Mouse (Mus musculus) liver, embryonic 14.5 days (tissue): ENCODE measurements at regions not wholly inside any gene's neighbourhood (a gene's known extent, or its start where the extent isn't known, plus 50 kb on each side); places are given as distances from the start of the nearest gene placed in this dataset.

Experiments used
- ATAC-seq: fragments of 200-750 bp; cut with Nextera tagmentation; 2 replicates; pipeline ENCODE4 v1.8.0; 2017; ENCODE audit warnings: moderate number of reproducible peaks, mild to moderate bottlenecking, moderate library complexity; ENCODE audit not compliant: insufficient read depth
- DNase-seq, 3 experiments: peaks; one replicate each; pipeline ENCODE4 v3.0.0-alpha.2; 2012 to 2013; ENCODE audit warnings: low read depth in 3 of 3, low spot score in 3 of 3
- H3K27ac ChIP-seq: fragments of 300-500 bp; sonication (generic); 2 replicates; pipeline ENCODE4 v1.5.1; 2014; ENCODE audit warnings: moderate library complexity, mild to moderate bottlenecking, control low read depth, inconsistent platforms
- H3K27me3 ChIP-seq: fragments of 300-500 bp; sonication (generic); 2 replicates; pipeline ENCODE4 v1.6.1; 2014; ENCODE audit warnings: mild to moderate bottlenecking, low read length, moderate library complexity; ENCODE audit not compliant: control insufficient read depth, insufficient read depth
- H3K36me3 ChIP-seq: fragments of 300-500 bp; sonication (generic); replicated peaks from 2 replicates; pipeline ENCODE4 v1.6.1; 2014; ENCODE audit warnings: low read depth; ENCODE audit not compliant: control insufficient read depth, insufficient read depth
- H3K4me1 ChIP-seq, 2 experiments: fragments of 200-500 bp in 1 of 2; fragments of 300-500 bp in 1 of 2; sonication (generic) in 1 of 2; replicated peaks; 2 replicates each; pipeline ENCODE4 v1.6.1; 2012 to 2014; ENCODE audit warnings: antibody characterized with exemption in 1 of 2, inconsistent platforms in 1 of 2, low read length in 1 of 2; ENCODE audit not compliant: control insufficient read depth in 2 of 2, insufficient read depth in 2 of 2
- H3K4me2 ChIP-seq: fragments of 300-500 bp; sonication (generic); 2 replicates; pipeline ENCODE4 v1.6.1; 2014; ENCODE audit warnings: low read depth, mild to moderate bottlenecking, control low read depth, moderate library complexity
- H3K4me3 ChIP-seq, 2 experiments: fragments of 200-500 bp in 1 of 2; fragments of 300-500 bp in 1 of 2; sonication (generic) in 1 of 2; 2 replicates each; pipeline ENCODE4 v1.5.1; 2012 to 2014; ENCODE audit warnings: low read depth in 2 of 2, low read length in 2 of 2, mild to moderate bottlenecking in 2 of 2, control low read depth in 1 of 2, inconsistent platforms in 1 of 2, moderate library complexity in 1 of 2; ENCODE audit not compliant: insufficient read depth in 1 of 2
- H3K9ac ChIP-seq: fragments of 300-500 bp; sonication (generic); replicated peaks from 2 replicates; pipeline ENCODE4 v1.6.1; 2014; ENCODE audit warnings: mild to moderate bottlenecking, control low read depth, moderate library complexity
- H3K9me3 ChIP-seq: fragments of 300-500 bp; sonication (generic); 2 replicates; pipeline ENCODE4 v1.6.1; 2016; ENCODE audit warnings: low read length, mixed read lengths; ENCODE audit not compliant: control insufficient read depth
- CTCF ChIP-seq: IDR thresholded peaks from 2 replicates; pipeline ENCODE4 v1.5.1; 2016; ENCODE audit warnings: antibody characterized with exemption, low read depth, control low read depth
- EP300 ChIP-seq: IDR thresholded peaks from 2 replicates; pipeline ENCODE4 v1.6.1; 2016; ENCODE audit warnings: antibody characterized with exemption, low read depth
- WGBS: fragments of 180-500 bp; shearing (Covaris S2); extraction: QIAGEN DNeasy Blood & Tissue Kit; methylation state at CpG from one replicate; pipeline ENCODE4 v1.1.7; 2014; ENCODE audit not compliant: insufficient replicate concordance; 5-methylcytosine and 5-hydroxymethylcytosine counted together

DNA sequence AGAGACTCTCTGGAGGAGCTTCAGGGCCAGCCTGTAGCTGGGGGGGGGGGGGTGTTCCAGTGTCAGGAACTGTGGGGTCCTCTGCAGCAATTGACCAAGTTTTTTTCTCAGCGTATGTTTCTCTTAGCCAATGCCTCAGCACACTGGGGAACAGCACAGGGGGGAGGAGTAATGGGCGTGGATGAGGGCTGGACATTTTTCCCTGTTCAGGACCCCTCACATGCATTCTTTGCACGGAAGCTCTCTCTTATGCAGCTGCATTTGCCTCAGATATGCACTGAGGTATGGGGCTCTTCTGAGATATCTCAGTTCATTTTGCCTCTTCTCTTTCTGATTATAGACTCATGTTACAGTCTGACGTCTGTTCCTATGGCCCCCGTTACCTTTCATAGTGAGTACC is 200.8 kb downstream of the Ttc32 start:
- no peaks in the 10 kb centered on the region for H3K9me3 ChIP-seq
- no peak overlapping the region for H3K27ac ChIP-seq
- no peaks in the 10 kb centered on the region for H3K4me1 ChIP-seq
- TF ChIP-seq CTCF, result no peak
- no peaks in the 10 kb centered on the region for H3K27me3 ChIP-seq
- no peak overlapping the region for H3K4me3 ChIP-seq
- 58% methylated on average over 5 of the region's 5 CpGs for WGBS
- H3K4me2 ChIP-seq, result no peak overlapping the region
- H3K36me3 ChIP-seq, result no peaks in the 10 kb centered on the region
- ATAC-seq (no peak), DNase-seq (no peak)
- no peak overlapping the region for H3K9ac ChIP-seq

GRCm38 (mm10) chr12:9232431-9232830 is 202.6 kb downstream of the Ttc32 start:
- Histone ChIP-seq H3K9me3 (no peaks in the 10 kb centered on the region), H3K4me1 (no peaks in the 10 kb centered on the region), H3K4me2 (no peak overlapping the region), H3K27me3 (no peaks in the 10 kb centered on the region), H3K36me3 (no peaks in the 10 kb centered on the region), H3K27ac (no peak overlapping the region), H3K9ac (no peak overlapping the region), H3K4me3 (no peak overlapping the region)
- TF ChIP-seq EP300 (no peak), CTCF (no peak)
- ATAC-seq (no peak), DNase-seq (no peak)

DNA sequence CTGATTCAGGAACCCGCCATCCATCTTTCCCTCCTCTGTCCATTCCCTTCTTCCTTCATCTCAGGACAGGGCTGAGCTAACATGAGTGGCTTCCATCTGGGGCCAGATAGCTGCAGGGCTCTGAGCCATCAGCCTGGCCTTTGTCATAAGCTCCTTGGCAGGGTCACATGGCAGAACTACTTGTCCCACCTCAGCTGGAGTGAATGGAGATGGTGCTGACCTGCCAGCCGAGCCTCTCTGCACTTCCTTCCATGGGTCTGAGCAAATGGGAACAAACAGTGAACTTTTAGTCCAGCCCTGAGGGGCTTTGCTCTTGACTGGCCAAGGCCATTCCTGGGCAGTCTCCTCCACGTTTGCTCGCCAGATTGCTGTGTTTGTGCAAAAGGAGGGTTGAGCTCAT is 206.1 kb downstream of the Ttc32 start:
- TF ChIP-seq CTCF, result no peak
- no peak for TF ChIP-seq EP300
- DNase-seq (no peak), ATAC-seq (no peak)
- H3K27me3 ChIP-seq, result no peaks in the 10 kb centered on the region
- no peaks in the 10 kb centered on the region for H3K36me3 ChIP-seq
- H3K27ac ChIP-seq, result no peak overlapping the region
- no peak overlapping the region for H3K4me2 ChIP-seq
- H3K4me3 ChIP-seq, result no peak overlapping the region
- 40% methylated on average over 4 of the region's 4 CpGs for WGBS
- H3K4me1 ChIP-seq, result no peaks in the 10 kb centered on the region
- no peaks in the 10 kb centered on the region for H3K9me3 ChIP-seq
- H3K9ac ChIP-seq, result no peak overlapping the region

- no peaks in the 10 kb centered on the region for H3K36me3 ChIP-seq
- ATAC-seq (no peak), DNase-seq (no peak)
- 55% methylated on average over 6 of the region's 6 CpGs for WGBS
- no peak overlapping the region for H3K27ac ChIP-seq
- H3K27me3 ChIP-seq, result no peaks in the 10 kb centered on the region
- no peaks in the 10 kb centered on the region for H3K9me3 ChIP-seq
- no peaks in the 10 kb centered on the region for H3K4me1 ChIP-seq
- no peak for TF ChIP-seq EP300
- TF ChIP-seq CTCF, result no peak
- H3K4me3 ChIP-seq, result no peak overlapping the region
- no peak overlapping the region for H3K4me2 ChIP-seq
- no peak overlapping the region for H3K9ac ChIP-seq
These were observed 207.7 kb downstream of the Ttc32 start for GRCm38 (mm10) chr12:9237538-9237937.

DNA sequence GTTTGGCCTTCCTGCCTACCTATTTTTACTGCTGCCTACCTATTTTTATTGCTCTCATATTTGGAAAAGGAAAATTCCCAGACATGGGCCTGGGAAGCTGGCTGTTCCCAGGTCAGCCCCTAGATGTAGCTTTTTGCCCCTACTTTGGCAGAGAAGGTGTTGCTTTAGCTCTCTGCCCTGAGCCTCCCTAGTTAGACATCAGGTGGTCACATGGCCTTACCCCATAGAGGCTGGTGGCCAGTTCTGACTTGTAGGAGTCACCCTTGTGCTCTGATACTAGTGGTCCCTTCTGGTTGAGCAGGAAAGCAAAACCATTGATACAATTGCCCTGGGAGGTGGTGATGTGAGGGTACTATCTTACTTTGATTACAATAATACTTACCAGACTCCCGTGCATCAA is 208.2 kb downstream of the Ttc32 start:
- Histone ChIP-seq H3K4me1 (no peaks in the 10 kb centered on the region), H3K9ac (no peak overlapping the region), H3K9me3 (no peaks in the 10 kb centered on the region), H3K27ac (no peak overlapping the region), H3K36me3 (no peaks in the 10 kb centered on the region), H3K4me3 (no peak overlapping the region), H3K4me2 (no peak overlapping the region), H3K27me3 (no peaks in the 10 kb centered on the region)
- no peak for ATAC-seq
- 57% methylated on average over 1 of the region's 1 CpGs for WGBS
- no peak for DNase-seq
- TF ChIP-seq EP300 (no peak), CTCF (no peak)

- WGBS, result 45% methylated on average over 5 of the region's 5 CpGs
- H3K27me3 ChIP-seq, result no peaks in the 10 kb centered on the region
- no peaks in the 10 kb centered on the region for H3K9me3 ChIP-seq
- no peak for DNase-seq
- H3K27ac ChIP-seq, result no peak overlapping the region
- no peak overlapping the region for H3K4me3 ChIP-seq
- H3K9ac ChIP-seq, result no peak overlapping the region
- no peak overlapping the region for H3K4me2 ChIP-seq
- no peaks in the 10 kb centered on the region for H3K36me3 ChIP-seq
- no peak for ATAC-seq
- no peaks in the 10 kb centered on the region for H3K4me1 ChIP-seq
- no peak for TF ChIP-seq EP300
- no peak for TF ChIP-seq CTCF
These were observed 217.7 kb downstream of the Ttc32 start for GRCm38 (mm10) chr12:9247506-9247905.
